Mouse (Mus musculus) bone marrow macrophage, adult 2 months (primary cell): ENCODE data around the gene Gm16503.
"Not testable (repeated sequence)": the region's sequence is repeated elsewhere in the genome, so short reads cannot be mapped to it uniquely, and the experiment has no call there.

Experiments used
- CTCF ChIP-seq: IDR thresholded peaks from 2 replicates; pipeline ENCODE4 v1.5.1; 2012; ENCODE audit warnings: low read depth, mild to moderate bottlenecking, low read length, moderate library complexity
- POLR2A ChIP-seq: IDR thresholded peaks from 2 replicates; pipeline ENCODE4 v1.6.1; 2012; ENCODE audit warnings: mild to moderate bottlenecking, low read depth, low read length, borderline replicate concordance

- TF ChIP-seq CTCF, POLR2A: not testable (repeated sequence)
Measured at GRCm38 (mm10) chr4:147579371-147579770, 39.4 kb downstream of the Gm16503 start.
